Mouse (Mus musculus): Measurements from ENCODE around the gene Lbx2. TPM values are rescaled to one million over a fixed set of nuclear protein-coding genes. Genes with fewer than 3 reads are reported as not detected.
A peak's percentile ranks its signal among the peaks of the same experiment; 100 is the strongest.

Lbx2 gene
- polyA plus RNA-seq, 1 experiment from 2014 or later = 0.27 TPM

DNA sequence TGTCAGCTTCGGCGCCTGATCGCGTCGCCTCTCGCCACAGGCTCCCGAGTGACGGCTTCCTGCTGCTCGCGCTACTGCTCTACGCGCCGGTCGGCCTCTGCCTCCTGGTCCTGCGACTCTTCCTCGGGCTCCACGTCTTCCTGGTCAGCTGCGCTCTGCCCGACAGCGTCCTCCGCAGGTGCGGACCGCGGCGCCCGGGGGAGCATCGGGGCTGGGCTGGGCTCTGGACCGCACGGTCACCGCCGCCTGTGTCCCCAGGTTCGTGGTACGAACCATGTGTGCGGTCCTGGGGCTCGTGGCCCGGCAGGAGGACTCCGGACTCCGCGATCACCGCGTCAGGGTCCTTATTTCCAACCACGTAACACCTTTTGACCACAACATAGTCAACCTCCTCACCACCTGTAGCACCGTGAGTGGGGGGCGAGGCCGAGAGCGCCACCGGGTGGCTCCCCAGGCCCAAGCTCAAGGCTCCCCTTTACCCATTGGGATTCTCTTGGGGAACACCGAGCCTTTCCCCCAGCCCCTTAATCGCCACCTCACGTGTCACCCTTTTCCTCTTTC, 31.2 kb upstream of the Lbx2 start, which contains the start of gene Htra2:
TSS of gene Htra2 (minus strand) at position 403 of the 561 bp plus-strand sequence.
- peaks cover 36% of the 10 kb centered on the region for H3K36me3 ChIP-seq
- ATAC-seq (ENCODE audit: insufficient number of reproducible peaks, insufficient read depth, low FRiP score, low TSS enrichment, low read depth) = peak; percentile 12; the same call in 1 of the 2 replicates
- peaks cover 26% of the 10 kb centered on the region for H3K4me1 ChIP-seq
- 0% methylated on average over 50 of the region's 50 CpGs for whole genome bisulfite sequencing
- peak within 1 kb of the TSS; percentile 92 for H3K27ac ChIP-seq
- H3K9ac ChIP-seq = peak within 1 kb of the TSS; percentile 96
- H3K4me2 ChIP-seq = peak within 1 kb of the TSS; percentile 88
- H3K4me3 ChIP-seq = peak within 1 kb of the TSS; percentile 99
- no peaks in the 10 kb centered on the region for H3K9me3 ChIP-seq
- H3K27me3 ChIP-seq = no peaks in the 10 kb centered on the region; the same call in 1 of the 2 replicates

DNA sequence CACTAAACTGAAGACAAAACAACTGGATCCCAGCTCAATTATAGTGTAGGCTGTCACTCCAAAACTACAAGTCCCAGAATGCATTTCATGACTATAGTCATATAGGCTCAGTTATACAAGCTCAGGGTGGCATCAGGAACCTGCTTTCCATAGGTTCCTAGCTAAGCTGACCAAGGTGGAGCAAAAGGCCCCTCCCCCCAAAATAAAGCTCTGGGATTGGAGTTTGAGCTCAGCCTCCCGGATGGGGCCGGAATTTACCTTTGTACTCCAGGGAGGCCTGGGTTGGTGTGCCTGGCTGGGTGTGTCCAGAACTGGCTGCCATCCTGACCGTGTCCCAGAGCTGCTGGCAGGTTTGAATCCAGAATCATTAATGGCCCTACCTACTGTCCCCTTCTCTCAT, 28.4 kb upstream of the Lbx2 start, which contains the start of gene Dqx1:
TSS of gene Dqx1 (plus strand) at position 55 of the 400 bp plus-strand sequence.
- WGBS = 55% methylated on average over 3 of the region's 3 CpGs
- ATAC-seq (ENCODE audit: insufficient number of reproducible peaks, insufficient read depth, low FRiP score, low TSS enrichment, low read depth) = no peak
- H3K27me3 ChIP-seq = peaks cover 23% of the 10 kb centered on the region
- no peak within 1 kb of the TSS for H3K27ac ChIP-seq
- H3K9me3 ChIP-seq = no peaks in the 10 kb centered on the region
- no peak within 1 kb of the TSS for H3K9ac ChIP-seq
- no peak within 1 kb of the TSS for H3K4me3 ChIP-seq
- peaks cover 20% of the 10 kb centered on the region for H3K36me3 ChIP-seq
- H3K4me2 ChIP-seq = no peak within 1 kb of the TSS
- peaks cover 21% of the 10 kb centered on the region for H3K4me1 ChIP-seq

DNA sequence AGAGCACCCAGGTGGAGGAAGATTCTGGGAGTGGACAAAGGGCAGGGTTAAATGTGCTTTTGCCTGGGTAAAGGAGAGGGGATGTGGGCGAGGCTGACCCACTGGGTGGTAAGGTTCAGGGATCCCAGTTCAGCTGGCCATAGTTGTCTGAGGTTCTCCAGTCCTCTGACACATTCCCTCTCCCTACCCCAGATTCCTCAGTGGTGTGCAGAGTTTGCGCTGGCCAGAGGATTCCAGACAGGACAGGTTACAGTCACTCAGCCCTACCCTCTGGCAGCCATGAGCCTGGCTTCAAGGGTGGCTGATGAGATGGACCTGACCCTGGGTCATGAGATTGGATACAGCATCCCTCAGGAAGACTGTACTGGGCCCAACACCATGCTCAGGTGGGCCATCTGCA, 27.4 kb upstream of the Lbx2 start:
- WGBS = 87% methylated on average over 2 of the region's 2 CpGs
- no peak overlapping the region for H3K27ac ChIP-seq
- peaks cover 32% of the 10 kb centered on the region for H3K27me3 ChIP-seq

DNA sequence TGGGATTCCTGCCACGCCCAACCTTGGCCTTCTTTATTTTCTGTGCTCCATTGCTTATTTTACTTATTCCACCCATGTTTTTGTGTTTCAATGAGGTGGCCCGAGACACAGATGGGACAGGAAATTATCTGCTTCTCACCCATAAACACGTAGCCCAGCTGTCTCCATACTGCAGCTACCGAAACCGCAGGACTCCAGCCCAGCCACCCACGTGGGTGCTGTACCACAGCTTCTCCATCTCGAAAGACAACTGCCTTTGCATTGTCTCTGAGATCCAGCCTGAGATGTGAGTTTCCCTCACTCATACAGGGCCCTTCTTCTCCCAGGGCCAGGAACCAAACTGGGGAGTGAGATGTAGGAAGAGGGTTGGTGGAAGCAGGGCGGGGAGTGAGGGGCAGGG, 20.2 kb upstream of the Lbx2 start:
- 45% methylated on average over 8 of the region's 8 CpGs for WGBS
- Histone ChIP-seq H3K36me3 (no peaks in the 10 kb centered on the region), H3K27ac (no peak overlapping the region), H3K4me2 (no peak overlapping the region), H3K27me3 (peaks cover 100% of the 10 kb centered on the region), H3K4me1 (peaks cover 28% of the 10 kb centered on the region), H3K9ac (no peak overlapping the region), H3K4me3 (no peak overlapping the region), H3K9me3 (no peaks in the 10 kb centered on the region)
- ATAC-seq (ENCODE audit: insufficient number of reproducible peaks, insufficient read depth, low FRiP score, low TSS enrichment, low read depth) = no peak

More for the DNA sequence above, 27.4 kb upstream of the Lbx2 start:
- Histone ChIP-seq H3K4me1 (peaks cover 14% of the 10 kb centered on the region), H3K36me3 (peaks cover 20% of the 10 kb centered on the region), H3K4me2 (no peak overlapping the region), H3K9me3 (no peaks in the 10 kb centered on the region), H3K4me3 (no peak overlapping the region), H3K9ac (no peak overlapping the region)
- ATAC-seq (ENCODE audit: insufficient number of reproducible peaks, insufficient read depth, low FRiP score, low TSS enrichment, low read depth) = no peak

DNA sequence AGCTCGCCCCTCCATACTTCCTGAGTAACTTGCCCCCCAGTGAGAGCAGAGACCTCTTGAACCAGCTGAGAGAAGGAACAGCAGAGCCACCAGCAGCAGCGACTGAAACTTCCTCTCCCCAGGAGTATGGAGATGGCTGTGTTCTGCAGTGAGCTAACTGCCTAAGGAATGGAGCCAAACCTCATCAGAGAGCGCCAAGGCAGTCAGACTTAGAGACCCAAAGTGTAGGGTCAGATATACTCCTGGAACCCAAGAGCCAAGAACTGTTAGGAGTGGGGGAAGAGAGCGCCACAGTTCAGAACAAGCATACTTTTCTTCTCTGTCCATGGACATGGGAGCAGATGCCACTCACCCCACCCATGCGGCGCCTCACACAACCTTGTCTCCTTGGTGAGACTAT, 19.7 kb upstream of the Lbx2 start:
- Histone ChIP-seq H3K4me1 (peaks cover 32% of the 10 kb centered on the region), H3K4me2 (no peak overlapping the region), H3K9me3 (no peaks in the 10 kb centered on the region), H3K27me3 (peaks cover 100% of the 10 kb centered on the region), H3K9ac (no peak overlapping the region), H3K36me3 (no peaks in the 10 kb centered on the region), H3K4me3 (no peak overlapping the region), H3K27ac (no peak overlapping the region)
- ATAC-seq (ENCODE audit: insufficient number of reproducible peaks, insufficient read depth, low FRiP score, low TSS enrichment, low read depth) = no peak
- WGBS = 30% methylated on average over 6 of the region's 6 CpGs

DNA sequence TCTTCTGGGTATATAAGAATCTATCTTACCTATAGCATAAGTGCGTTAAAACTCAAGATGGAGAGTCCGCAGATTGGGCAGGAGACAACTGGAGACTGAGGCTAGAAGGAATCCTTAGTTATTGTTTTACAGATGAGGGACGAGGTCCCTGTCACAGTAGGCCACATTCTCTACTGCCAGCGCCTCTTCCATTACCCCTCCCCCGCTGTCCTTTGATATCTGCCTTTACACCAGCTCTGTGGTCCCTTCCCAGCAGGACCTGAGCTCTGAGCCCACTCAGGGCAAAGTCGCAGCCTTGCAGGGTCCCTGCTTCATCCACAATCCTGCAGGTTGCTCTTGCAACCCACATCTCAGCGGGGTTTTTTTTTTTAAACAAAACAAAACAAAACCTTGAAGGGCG, 17.9 kb upstream of the Lbx2 start:
- H3K4me2 ChIP-seq = no peak overlapping the region
- peaks cover 100% of the 10 kb centered on the region for H3K27me3 ChIP-seq
- H3K4me1 ChIP-seq = peaks cover 35% of the 10 kb centered on the region
- no peak overlapping the region for H3K27ac ChIP-seq
- ATAC-seq (ENCODE audit: insufficient number of reproducible peaks, insufficient read depth, low FRiP score, low TSS enrichment, low read depth) = no peak
- H3K9me3 ChIP-seq = no peaks in the 10 kb centered on the region
- peak overlapping the region; percentile 33; the same call in 1 of the 2 replicates for H3K4me3 ChIP-seq
- H3K9ac ChIP-seq = no peak overlapping the region
- WGBS = 4% methylated on average over 8 of the region's 8 CpGs
- H3K36me3 ChIP-seq = no peaks in the 10 kb centered on the region

DNA sequence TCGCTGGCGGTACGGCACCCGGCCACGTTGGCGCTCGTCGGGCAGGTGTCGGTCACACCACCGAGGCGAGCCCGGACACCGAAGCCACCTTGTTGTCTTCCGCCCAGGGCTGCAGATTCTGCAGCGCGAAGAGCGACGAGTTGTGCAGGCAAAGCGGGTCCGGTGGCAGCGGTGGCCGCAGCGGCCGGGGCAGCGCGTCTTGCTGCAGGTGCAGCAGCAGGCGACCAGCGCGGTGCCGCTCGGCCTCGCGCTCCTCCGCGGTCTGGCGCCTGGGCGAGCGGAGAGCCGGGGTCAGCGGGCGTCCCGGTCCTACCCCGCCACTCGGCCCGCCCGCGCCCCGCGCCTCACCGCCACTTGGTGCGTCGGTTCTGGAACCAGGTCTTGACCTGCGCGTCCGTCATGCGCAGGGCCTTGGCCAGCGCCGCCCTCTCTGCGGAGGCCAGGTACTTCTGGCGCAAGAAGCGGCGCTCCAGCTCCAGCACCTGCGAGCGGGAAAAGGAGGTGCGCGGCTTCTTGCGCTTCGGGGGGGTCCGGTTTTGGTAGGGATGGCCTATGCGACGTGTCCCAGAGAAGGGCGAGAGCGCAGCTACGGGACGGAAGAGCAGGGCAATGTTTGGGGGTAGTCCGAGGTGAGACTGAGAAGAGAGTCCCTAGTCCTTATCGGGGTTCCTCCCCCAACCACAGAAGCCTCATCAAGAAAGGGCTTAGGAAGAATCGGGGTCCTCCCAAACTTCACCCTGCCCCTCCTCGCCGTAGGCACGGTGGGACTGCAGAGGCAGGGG, 17.3 kb upstream of the Lbx2 start:
- 2% methylated on average over 80 of the region's 81 CpGs for WGBS
- ATAC-seq (ENCODE audit: insufficient number of reproducible peaks, insufficient read depth, low FRiP score, low TSS enrichment, low read depth) = no peak
- Histone ChIP-seq H3K27me3 (peaks cover 99% of the 10 kb centered on the region), H3K4me1 (peaks cover 35% of the 10 kb centered on the region), H3K4me3 (peak overlapping the region; percentile 33), H3K9ac (no peak overlapping the region), H3K36me3 (no peaks in the 10 kb centered on the region), H3K4me2 (peak overlapping the region; percentile 41), H3K27ac (no peak overlapping the region), H3K9me3 (no peaks in the 10 kb centered on the region)

DNA sequence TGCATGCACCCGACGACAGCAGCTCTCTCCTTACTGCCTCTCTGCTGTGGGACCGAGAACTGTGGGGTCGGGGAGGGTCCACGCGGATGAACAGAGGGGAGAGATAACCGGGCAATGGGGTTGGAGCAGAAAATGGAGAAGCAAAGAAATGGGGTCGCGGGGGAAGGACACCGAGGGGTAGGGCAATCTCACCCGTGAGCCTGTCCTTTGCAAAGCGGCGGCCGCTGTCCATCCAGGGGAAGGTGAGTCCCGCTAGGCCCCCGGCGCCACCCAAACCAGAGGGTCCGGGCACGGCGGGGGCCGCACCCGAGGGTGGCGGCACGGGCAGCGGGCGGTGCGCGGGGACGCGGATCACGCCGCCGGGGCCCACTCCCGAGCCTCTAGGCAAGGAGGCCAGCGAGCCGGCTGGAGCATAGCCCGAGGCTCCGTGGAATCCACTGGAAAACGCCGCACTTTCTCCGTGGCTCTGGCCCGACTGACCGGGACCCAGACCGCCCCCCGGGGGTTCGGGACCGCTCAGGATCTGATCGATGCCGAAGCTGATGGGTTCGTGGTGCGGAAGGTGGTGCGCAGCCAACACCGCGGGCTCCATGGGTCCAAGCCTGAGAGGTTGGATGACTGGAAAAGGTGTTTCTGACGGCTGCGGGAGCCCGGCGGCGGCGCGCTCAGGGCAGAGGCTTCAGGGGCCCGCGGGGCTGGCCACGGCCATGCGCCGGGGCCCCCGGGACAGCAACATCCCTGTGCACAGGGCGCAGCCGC, 16.5 kb upstream of the Lbx2 start:
- H3K9ac ChIP-seq = 0 out of 2 replicates have a peak overlapping the region, but pooled peaks have one; percentile 27
- H3K36me3 ChIP-seq = no peaks in the 10 kb centered on the region
- H3K4me3 ChIP-seq = peak overlapping the region; percentile 33
- no peak; the same call in 1 of the 2 replicates for ATAC-seq (ENCODE audit: insufficient number of reproducible peaks, insufficient read depth, low FRiP score, low TSS enrichment, low read depth)
- H3K27me3 ChIP-seq = peaks cover 99% of the 10 kb centered on the region
- WGBS = under 1% methylated on average over 66 of the region's 69 CpGs
- peaks cover 35% of the 10 kb centered on the region for H3K4me1 ChIP-seq
- peak overlapping the region; percentile 54 for H3K4me2 ChIP-seq
- no peaks in the 10 kb centered on the region for H3K9me3 ChIP-seq
- H3K27ac ChIP-seq = no peak overlapping the region

DNA sequence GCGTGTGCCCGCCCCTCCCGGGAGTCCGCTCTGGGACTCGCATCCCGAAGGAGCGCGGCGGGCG, 16.1 kb upstream of the Lbx2 start, which contains the start of gene Tlx2:
TSS of gene Tlx2 (minus strand) at position 47 of the 64 bp plus-strand sequence.
- Histone ChIP-seq H3K36me3 (no peaks in the 10 kb centered on the region), H3K4me1 (peaks cover 35% of the 10 kb centered on the region), H3K9ac (0 out of 2 replicates have a peak within 1 kb of the TSS, but pooled peaks have one; percentile 27), H3K27ac (no peak within 1 kb of the TSS), H3K9me3 (no peaks in the 10 kb centered on the region), H3K27me3 (peaks cover 99% of the 10 kb centered on the region), H3K4me3 (peak within 1 kb of the TSS; percentile 33), H3K4me2 (peak within 1 kb of the TSS; percentile 54)
- WGBS = 1% methylated on average over 10 of the region's 10 CpGs
- ATAC-seq (ENCODE audit: insufficient number of reproducible peaks, insufficient read depth, low FRiP score, low TSS enrichment, low read depth) = no peak

DNA sequence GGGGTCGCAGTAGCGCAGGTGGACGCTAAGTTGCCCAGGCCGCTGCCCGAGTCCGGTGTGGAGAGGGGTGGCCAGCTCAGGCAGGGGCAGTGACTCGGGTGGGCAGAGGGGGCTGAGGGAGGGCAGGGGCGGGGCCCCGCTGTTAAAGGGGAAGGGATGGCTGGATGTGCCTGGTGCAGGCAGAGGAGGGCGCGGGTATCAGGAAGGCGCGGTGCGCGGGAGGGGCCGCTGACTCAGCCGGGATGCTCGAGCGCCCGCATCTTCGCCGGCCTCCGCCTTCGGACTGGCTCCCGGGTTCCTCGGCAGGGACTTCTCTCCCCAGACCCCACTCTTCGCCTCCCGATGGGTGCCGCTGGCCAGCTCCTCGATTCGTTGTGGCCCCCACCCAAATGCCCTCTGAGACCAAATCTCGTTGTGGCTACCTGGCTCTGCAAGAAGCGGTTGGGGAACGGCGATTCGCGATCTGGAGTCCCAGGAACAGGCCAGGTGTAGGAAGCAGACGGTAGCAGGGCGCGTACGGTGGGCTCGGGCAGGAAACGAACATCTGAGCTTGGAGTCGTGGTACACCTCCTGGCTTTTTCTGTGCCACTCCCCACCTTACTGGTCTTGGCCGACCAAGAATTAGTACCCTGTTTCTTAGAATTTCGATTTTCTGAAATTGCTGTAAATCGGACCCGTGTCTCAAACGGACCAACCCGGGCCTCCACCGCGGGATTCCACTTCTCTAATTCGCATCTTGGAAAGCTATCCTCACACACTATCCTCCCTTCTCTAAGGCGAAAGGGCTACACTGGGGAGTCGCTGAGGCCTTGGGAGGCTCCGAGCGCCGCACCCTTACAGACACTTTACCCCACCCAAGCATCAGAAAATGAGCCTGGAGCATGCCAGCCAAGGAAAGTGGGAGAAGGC, 15.6 kb upstream of the Lbx2 start:
- 0 out of 2 replicates have a peak overlapping the region, but pooled peaks have one; percentile 27 for H3K9ac ChIP-seq

DNA sequence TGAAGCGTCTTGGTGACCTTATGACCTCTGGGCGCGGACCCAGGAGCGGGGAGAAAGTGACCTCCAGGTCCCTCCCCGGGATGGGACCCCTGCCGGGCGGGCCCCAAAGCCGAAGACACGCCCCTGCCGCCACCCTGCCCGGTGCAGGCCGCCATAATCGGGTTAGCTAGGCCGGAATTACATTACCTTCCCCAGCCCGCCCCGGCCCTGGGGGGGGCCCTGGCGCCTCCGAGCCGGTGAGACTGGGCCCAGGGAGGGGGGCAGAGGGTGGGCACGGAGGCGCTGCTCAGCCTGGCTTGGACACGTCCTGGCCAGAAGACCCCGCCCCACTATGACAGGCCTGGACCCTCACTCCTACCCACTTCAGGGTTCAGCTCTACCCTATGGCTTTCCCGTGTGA, 14.9 kb upstream of the Lbx2 start:
- Histone ChIP-seq H3K36me3 (no peaks in the 10 kb centered on the region), H3K9me3 (no peaks in the 10 kb centered on the region), H3K4me1 (peaks cover 35% of the 10 kb centered on the region), H3K4me3 (peak overlapping the region; percentile 33), H3K9ac (no peak overlapping the region), H3K4me2 (peak overlapping the region; percentile 54), H3K27me3 (peaks cover 97% of the 10 kb centered on the region), H3K27ac (no peak overlapping the region)
- 0 out of 2 replicates have a peak, but pooled peaks have one; percentile 29 for ATAC-seq (ENCODE audit: insufficient number of reproducible peaks, insufficient read depth, low FRiP score, low TSS enrichment, low read depth)
- under 1% methylated on average over 24 of the region's 24 CpGs for WGBS

More for the DNA sequence above, 15.6 kb upstream of the Lbx2 start:
- no peaks in the 10 kb centered on the region for H3K36me3 ChIP-seq
- H3K9me3 ChIP-seq = no peaks in the 10 kb centered on the region
- peaks cover 35% of the 10 kb centered on the region for H3K4me1 ChIP-seq
- ATAC-seq (ENCODE audit: insufficient number of reproducible peaks, insufficient read depth, low FRiP score, low TSS enrichment, low read depth) = no peak
- H3K4me3 ChIP-seq = peak overlapping the region; percentile 33
- WGBS = 1% methylated on average over 58 of the region's 58 CpGs
- H3K27me3 ChIP-seq = peaks cover 99% of the 10 kb centered on the region
- peak overlapping the region; percentile 54 for H3K4me2 ChIP-seq
- H3K27ac ChIP-seq = no peak overlapping the region
